Mouse (Mus musculus): ENCODE measurements at regions not wholly inside any gene's neighbourhood (a gene's known extent, or its start where the extent isn't known, plus 50 kb on each side); places are given as distances from the start of the nearest gene placed in this dataset.

DNA sequence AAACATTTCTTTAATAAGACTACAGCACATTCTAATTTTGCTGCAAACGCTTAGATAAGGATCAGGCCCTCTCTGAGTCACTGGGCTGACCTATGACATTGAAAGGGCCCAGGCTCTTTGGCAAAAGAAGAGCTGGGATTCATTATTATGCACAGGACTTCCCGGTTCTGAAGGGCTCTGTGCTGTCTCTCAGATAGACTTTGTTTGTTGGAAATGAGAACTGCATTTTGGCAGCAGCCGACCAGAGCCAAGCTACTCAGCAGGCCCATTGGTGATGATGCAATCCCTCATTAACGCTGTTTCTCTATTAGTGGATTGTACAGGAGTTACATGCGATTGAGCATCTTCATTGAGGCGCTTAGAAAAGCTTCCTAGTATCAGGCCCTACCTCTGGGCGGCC is 204.9 kb upstream of the Sox2 start:
- Histone ChIP-seq H3K4me1 (ENCODE audit: control insufficient read depth, insufficient read depth, low read length) (no peaks in the 10 kb centered on the region), H3K4me3 (ENCODE audit: insufficient read depth, low read depth, low read length) (no peak overlapping the region), H3K27me3 (replicated peaks; ENCODE audit: control insufficient read depth, insufficient read depth, low read length) (no peaks in the 10 kb centered on the region), H3K27ac (ENCODE audit: insufficient read depth, low read depth, low read length) (no peak overlapping the region), H3K36me3 (ENCODE audit: control insufficient read depth, insufficient read depth, low read length) (no peaks in the 10 kb centered on the region)
- 59% methylated on average over 7 of the region's 7 CpGs for WGBS
- DNase-seq: no peak
- no peak for TF ChIP-seq POLR2A (IDR thresholded peaks at IDR 0.05; ENCODE audit: low read depth, low read length)
- TF ChIP-seq CTCF (conservative IDR thresholded peaks at IDR 0.05; ENCODE audit: insufficient read depth, insufficient read length, low read depth, low read length): no peak

DNA sequence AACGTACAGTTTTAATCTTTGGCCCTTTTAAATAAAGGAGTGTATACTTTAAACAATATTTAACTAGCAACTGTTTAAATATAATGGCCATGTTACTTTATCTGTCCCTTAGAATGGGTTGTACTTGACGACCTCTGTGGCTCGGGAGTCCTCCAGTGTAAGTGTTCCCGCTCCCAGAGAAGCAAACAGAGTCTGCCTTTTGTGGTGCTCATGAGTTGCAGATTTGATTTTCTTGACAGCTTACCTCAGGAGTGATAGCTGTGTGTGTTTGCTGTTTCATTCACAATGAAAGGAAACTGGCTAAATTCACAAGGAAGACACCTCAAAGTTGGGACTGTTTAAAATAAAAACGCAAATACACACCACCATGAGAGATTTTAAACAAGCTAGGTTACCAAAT is 205.4 kb upstream of the Sox2 start:
- TF ChIP-seq POLR2A (IDR thresholded peaks at IDR 0.05; ENCODE audit: low read depth, low read length) (no peak), CTCF (conservative IDR thresholded peaks at IDR 0.05; ENCODE audit: insufficient read depth, insufficient read length, low read depth, low read length) (no peak)
- WGBS: 55% methylated on average over 5 of the region's 5 CpGs
- Histone ChIP-seq H3K27ac (ENCODE audit: insufficient read depth, low read depth, low read length) (no peak overlapping the region), H3K4me1 (ENCODE audit: control insufficient read depth, insufficient read depth, low read length) (no peaks in the 10 kb centered on the region), H3K27me3 (replicated peaks; ENCODE audit: control insufficient read depth, insufficient read depth, low read length) (no peaks in the 10 kb centered on the region), H3K4me3 (ENCODE audit: insufficient read depth, low read depth, low read length) (no peak overlapping the region), H3K36me3 (ENCODE audit: control insufficient read depth, insufficient read depth, low read length) (no peaks in the 10 kb centered on the region)
- no peak for DNase-seq

DNA sequence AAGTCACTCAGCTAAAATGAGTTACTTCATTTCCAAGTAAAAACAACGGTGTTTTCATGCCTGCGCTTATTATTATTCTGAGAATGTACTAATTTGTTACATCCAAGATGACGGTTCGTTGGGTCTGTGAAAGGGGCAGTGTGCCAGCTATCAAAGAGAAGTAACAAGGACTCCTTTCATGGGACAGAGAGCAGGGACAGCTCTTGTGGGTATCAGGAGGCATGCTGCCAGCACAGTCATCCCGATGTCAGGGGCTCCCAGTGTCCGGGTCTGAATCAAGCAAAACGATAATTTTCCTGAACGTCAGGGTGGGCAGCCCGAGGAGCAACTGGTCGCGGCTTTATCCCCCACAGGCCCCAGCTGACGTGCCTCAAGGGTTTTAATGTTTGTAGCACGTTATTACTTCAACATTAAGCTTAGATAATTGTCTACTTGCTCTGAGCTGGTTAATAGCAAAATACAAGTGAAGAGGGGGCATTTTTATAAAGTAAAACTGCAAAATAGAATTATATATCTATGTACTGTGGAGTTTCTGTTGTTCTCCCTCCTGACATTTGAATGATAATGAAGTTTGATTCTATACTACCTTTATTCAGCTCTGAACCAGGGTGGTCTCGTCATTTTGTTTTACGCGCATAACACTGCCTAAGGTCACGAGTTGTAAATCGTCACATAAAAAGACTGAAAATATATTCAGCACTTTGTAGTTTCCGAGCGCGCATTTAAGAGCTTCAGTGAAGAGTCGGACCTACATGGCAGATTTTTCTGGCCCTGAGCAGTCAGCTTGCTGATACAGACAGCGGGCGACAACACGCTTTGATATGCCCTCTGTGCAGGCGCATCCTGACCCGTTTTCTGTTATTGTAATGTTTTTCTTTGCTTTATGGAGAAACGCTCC is 206.2 kb upstream of the Sox2 start:
- no peaks in the 10 kb centered on the region for H3K36me3 ChIP-seq (ENCODE audit: control insufficient read depth, insufficient read depth, low read length)
- H3K4me3 ChIP-seq (ENCODE audit: insufficient read depth, low read depth, low read length): no peak overlapping the region
- no peak overlapping the region for H3K27ac ChIP-seq (ENCODE audit: insufficient read depth, low read depth, low read length)
- no peaks in the 10 kb centered on the region for H3K4me1 ChIP-seq (ENCODE audit: control insufficient read depth, insufficient read depth, low read length)
- TF ChIP-seq CTCF (conservative IDR thresholded peaks at IDR 0.05; ENCODE audit: insufficient read depth, insufficient read length, low read depth, low read length) (no peak), POLR2A (IDR thresholded peaks at IDR 0.05; ENCODE audit: low read depth, low read length) (no peak)
- DNase-seq: no peak
- H3K27me3 ChIP-seq (replicated peaks; ENCODE audit: control insufficient read depth, insufficient read depth, low read length): no peaks in the 10 kb centered on the region
- WGBS: 49% methylated on average over 28 of the region's 28 CpGs

DNA sequence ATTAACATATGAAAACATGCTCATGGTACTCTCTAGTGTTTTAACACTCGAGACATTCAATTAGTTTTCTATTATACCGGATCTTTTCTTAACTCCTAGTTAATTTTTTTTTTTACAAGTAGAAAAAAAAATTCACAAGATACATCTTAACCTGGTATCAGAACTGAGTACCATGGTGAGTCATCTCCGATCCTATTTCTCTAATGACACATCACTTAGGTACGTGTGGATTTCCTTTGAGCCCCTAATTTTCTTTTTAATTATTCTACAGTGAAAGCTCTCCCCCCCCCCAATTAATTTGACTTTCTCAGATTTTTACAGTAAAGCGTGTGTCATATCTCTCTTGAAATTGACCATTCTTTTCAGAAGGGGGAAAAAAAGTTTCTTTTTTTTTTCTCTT is 206.9 kb upstream of the Sox2 start:
- H3K36me3 ChIP-seq (ENCODE audit: control insufficient read depth, insufficient read depth, low read length): no peaks in the 10 kb centered on the region
- no peak overlapping the region for H3K4me3 ChIP-seq (ENCODE audit: insufficient read depth, low read depth, low read length)
- H3K27me3 ChIP-seq (replicated peaks; ENCODE audit: control insufficient read depth, insufficient read depth, low read length): no peaks in the 10 kb centered on the region
- H3K27ac ChIP-seq (ENCODE audit: insufficient read depth, low read depth, low read length): no peak overlapping the region
- no peak for DNase-seq
- H3K4me1 ChIP-seq (ENCODE audit: control insufficient read depth, insufficient read depth, low read length): no peaks in the 10 kb centered on the region
- WGBS: 65% methylated on average over 5 of the region's 5 CpGs
- TF ChIP-seq CTCF (conservative IDR thresholded peaks at IDR 0.05; ENCODE audit: insufficient read depth, insufficient read length, low read depth, low read length): no peak
- no peak for TF ChIP-seq POLR2A (IDR thresholded peaks at IDR 0.05; ENCODE audit: low read depth, low read length)

DNA sequence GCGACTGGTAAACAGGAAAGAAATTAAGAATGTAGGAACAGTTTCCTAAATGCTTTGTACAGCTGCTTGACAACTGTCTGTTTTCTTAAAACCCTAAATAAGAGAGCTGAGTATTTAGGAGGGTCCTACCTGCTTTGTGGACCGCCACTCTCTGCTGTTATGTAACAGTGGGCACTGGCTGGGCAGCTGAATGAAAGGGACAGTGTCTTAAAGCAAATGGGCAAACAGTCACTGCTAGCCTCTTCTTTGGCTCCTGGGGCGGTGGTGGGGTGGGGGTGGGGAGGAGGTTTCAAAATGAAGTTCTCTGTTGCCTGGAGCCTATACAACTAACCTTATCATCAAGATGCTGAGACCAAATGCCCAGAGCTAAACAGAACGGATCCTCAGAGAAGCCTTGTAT is 208.4 kb upstream of the Sox2 start:
- no peak for DNase-seq
- H3K27ac ChIP-seq (ENCODE audit: insufficient read depth, low read depth, low read length): no peak overlapping the region
- no peaks in the 10 kb centered on the region for H3K4me1 ChIP-seq (ENCODE audit: control insufficient read depth, insufficient read depth, low read length)
- no peak for TF ChIP-seq CTCF (conservative IDR thresholded peaks at IDR 0.05; ENCODE audit: insufficient read depth, insufficient read length, low read depth, low read length)
- no peak for TF ChIP-seq POLR2A (IDR thresholded peaks at IDR 0.05; ENCODE audit: low read depth, low read length)
- no peaks in the 10 kb centered on the region for H3K36me3 ChIP-seq (ENCODE audit: control insufficient read depth, insufficient read depth, low read length)
- WGBS: 87% methylated on average over 4 of the region's 4 CpGs
- H3K27me3 ChIP-seq (replicated peaks; ENCODE audit: control insufficient read depth, insufficient read depth, low read length): no peaks in the 10 kb centered on the region
- no peak overlapping the region for H3K4me3 ChIP-seq (ENCODE audit: insufficient read depth, low read depth, low read length)

DNA sequence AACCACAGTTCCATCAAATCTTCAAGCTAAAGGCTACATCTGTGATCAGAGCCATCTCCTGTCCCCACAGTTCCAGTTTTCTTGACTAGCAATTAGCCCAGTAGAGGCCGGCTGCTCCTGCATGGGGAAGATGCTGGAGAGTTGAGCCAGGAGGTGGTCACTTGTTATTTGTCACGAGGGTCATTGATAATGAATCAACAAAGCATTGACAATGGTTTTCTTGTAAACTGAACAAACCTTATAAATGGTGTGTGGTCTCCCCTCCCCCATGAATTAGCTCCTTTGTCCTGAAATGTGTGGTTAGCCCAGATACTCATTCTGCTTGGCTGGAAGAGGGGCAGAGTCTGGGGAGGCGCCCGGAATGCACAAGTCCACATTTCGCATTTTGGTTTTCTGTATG is 208.9 kb upstream of the Sox2 start:
- no peaks in the 10 kb centered on the region for H3K4me1 ChIP-seq (ENCODE audit: control insufficient read depth, insufficient read depth, low read length)
- TF ChIP-seq CTCF (conservative IDR thresholded peaks at IDR 0.05; ENCODE audit: insufficient read depth, insufficient read length, low read depth, low read length) (no peak), POLR2A (IDR thresholded peaks at IDR 0.05; ENCODE audit: low read depth, low read length) (no peak)
- H3K4me3 ChIP-seq (ENCODE audit: insufficient read depth, low read depth, low read length): no peak overlapping the region
- no peak for DNase-seq
- H3K27ac ChIP-seq (ENCODE audit: insufficient read depth, low read depth, low read length): no peak overlapping the region
- no peaks in the 10 kb centered on the region for H3K27me3 ChIP-seq (replicated peaks; ENCODE audit: control insufficient read depth, insufficient read depth, low read length)
- no peaks in the 10 kb centered on the region for H3K36me3 ChIP-seq (ENCODE audit: control insufficient read depth, insufficient read depth, low read length)
- 63% methylated on average over 5 of the region's 5 CpGs for WGBS

DNA sequence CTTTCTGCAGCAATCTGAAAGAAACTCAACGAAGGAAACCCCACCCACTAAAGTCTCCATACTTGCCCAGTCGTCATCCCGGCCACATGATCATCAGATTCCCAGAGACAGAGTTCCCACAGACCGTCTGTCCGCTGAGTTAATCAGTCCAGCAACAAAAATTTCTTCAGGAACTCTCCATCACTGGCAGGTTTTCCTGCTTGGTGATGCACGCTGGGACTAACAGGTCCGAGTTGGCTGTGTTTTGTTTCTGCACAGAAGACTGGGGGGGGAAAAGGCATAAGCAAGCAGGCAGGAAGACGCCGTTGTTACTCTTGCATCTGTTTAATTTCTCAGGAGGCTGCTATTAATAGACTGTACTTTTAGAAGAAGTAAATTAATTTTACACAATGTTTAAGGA is 215.3 kb upstream of the Sox2 start:
- 48% methylated on average over 9 of the region's 9 CpGs for WGBS
- no peak for TF ChIP-seq CTCF (conservative IDR thresholded peaks at IDR 0.05; ENCODE audit: insufficient read depth, insufficient read length, low read depth, low read length)
- no peak for TF ChIP-seq POLR2A (IDR thresholded peaks at IDR 0.05; ENCODE audit: low read depth, low read length)
- Histone ChIP-seq H3K4me3 (ENCODE audit: insufficient read depth, low read depth, low read length) (no peak overlapping the region), H3K27me3 (replicated peaks; ENCODE audit: control insufficient read depth, insufficient read depth, low read length) (no peaks in the 10 kb centered on the region), H3K27ac (ENCODE audit: insufficient read depth, low read depth, low read length) (no peak overlapping the region), H3K4me1 (ENCODE audit: control insufficient read depth, insufficient read depth, low read length) (no peaks in the 10 kb centered on the region), H3K36me3 (ENCODE audit: control insufficient read depth, insufficient read depth, low read length) (no peaks in the 10 kb centered on the region)
- no peak for DNase-seq
